Mouse (Mus musculus): Measurements from ENCODE around the gene Gdi2.

GRCm38 (mm10) chr13:3525611-3526051 lies 12.2 kb upstream of the Gdi2 start:
- TF ChIP-seq CTCF (conservative IDR thresholded peaks at IDR 0.05; ENCODE audit: insufficient read depth, insufficient read length, low read depth, low read length) (no peak), POLR2A (IDR thresholded peaks at IDR 0.05; ENCODE audit: low read depth, low read length) (no peak)

Data from kidney, adult 2 months (tissue).